Mouse (Mus musculus) adrenal gland, postnatal 4 days (tissue): ENCODE measurements around the gene Opcml. TPM values are rescaled to one million over a fixed set of nuclear protein-coding genes. Genes with fewer than 3 reads are reported as not detected.

Experiments
- DNase-seq, 2 experiments: peaks; one replicate each; pipeline ENCODE4 v3.0.0; 2021 to 2022; ENCODE audit warnings: low spot score in 2 of 2, mixed read lengths in 2 of 2
- total RNA-seq, 2 experiments: library from RNA; stranded (reverse); gene quantifications; 2 replicates each; pipeline ENCODE4 v1.2.3; 2021

Opcml gene
- total RNA-seq, 2 experiments from 2014 or later = 1.8 to 2.6 TPM

GRCm38 (mm10) chr9:27830519-27830918, 39.9 kb downstream of the Opcml start:
- DNase-seq = no peak

- no peak for DNase-seq
These were observed 52.2 kb downstream of the Opcml start for GRCm38 (mm10) chr9:27842806-27843205.

- no peak for DNase-seq
These were observed 81.0 kb downstream of the Opcml start for GRCm38 (mm10) chr9:27871624-27872023.

GRCm38 (mm10) chr9:27889636-27890035, 99.1 kb downstream of the Opcml start:
- DNase-seq = no peak

DNA sequence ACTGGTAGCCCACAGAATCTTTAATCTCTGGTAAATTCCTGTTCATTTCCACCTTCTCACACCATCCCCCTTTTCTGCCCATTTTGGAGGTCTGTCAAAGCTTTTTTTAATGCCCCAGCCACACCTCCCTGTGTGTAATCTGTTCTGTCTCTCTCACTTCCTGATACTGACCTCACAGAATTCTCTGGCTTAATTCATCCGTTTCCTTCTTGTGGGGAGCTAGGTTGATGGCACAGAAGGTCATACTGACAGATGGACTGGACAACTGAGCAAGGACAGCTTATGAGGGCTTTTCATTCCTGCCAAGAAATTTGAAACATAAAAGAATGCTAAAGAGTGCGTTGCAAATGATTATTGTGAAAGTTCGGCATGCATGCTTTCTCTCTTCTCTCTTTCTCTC, 126.7 kb downstream of the Opcml start:
- DNase-seq = no peak

DNA sequence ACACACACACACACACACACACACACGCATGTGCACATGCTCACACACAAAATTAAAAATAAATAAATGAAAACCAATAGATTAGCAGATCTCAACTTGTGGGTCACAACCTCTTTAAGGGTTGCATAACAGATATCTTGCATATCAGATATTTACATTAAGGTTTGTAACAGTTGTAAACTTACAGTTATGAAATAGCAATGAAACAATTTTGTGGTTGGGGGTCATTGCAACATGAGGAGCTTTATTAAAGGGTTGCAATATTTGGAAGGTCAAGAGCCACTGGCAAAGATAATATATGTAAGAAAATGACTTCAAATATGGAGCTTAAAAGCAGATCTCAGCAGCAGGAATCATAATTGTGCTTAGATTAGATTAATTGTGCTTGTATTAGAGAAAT, 132.9 kb downstream of the Opcml start:
- DNase-seq = no peak

- DNase-seq = no peak
These were observed 133.6 kb downstream of the Opcml start for GRCm38 (mm10) chr9:27923945-27924825.

GRCm38 (mm10) chr9:27925650-27926049, 135.1 kb downstream of the Opcml start:
- DNase-seq = no peak

DNA sequence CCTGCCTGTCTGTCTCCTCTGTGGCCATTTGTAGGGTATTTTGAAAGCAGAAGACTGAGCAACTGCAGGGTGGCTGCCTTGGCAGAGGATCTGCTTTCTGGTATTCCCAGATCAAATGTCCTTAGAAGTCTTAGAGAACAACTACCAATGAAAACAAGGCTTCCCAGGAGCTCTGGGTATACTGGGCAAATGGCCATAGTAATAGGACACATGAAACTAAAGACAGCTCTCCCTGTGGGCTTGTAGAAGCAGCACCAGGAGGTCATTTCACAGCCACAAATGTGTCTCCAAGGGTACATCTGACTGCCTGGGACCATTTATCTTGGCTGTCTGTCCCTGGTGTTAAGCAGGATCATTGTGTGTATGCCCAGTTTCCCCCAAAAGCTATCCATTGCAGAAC, 146.7 kb downstream of the Opcml start:
- no peak for DNase-seq

DNA sequence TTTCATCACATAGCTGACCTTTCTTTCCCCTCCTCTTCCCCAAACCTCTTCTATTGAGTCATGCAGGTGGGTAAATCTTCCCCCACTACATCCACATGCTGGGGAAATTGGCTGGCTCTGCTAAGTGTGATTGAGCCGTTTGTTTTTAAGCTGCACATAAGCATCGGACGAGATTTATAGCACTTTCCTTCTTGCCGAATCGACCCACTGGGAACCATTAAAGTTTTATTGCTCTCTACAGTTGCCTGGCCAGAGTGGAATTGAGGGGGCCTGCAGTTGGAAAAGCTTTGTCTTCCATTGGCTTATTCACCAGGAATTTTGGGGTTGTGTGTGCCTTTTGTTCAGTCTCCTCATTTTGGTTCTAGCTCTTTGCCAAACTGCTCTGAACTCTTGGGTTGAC, 147.1 kb downstream of the Opcml start:
- DNase-seq = no peak

DNA sequence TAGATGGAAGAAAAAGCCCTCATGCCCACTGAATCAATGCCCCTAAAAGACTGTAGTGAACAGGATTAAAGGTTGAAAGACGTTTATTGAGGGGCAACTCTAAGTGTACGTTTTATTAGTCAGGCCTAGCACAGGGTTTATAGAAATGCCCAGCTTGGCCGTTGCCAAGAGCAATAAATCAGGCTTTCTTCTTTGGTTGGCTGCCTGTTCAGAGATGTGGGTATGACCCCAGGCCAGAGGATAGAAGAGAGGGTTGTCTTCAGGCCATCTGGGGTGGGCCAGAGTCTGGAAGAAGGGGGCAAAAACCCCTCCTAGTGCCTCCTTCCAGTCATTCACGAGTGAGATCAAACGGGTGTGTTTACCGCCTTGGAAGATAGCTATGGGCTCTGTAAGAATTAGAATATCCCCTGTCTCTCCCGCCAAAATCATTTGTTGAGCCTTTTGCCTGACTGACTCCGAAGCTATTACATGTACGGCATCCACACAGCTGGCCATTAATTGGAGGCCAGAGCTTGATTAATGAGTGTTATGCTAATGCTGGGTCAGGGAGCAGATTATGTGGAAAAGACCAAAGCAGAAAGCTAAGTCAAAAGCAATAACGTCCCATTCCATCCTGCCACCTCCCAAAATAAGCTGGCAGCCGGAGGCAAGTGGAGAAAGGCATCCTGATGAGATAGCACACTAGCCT, 154.9 kb downstream of the Opcml start:
- DNase-seq = no peak

- DNase-seq = no peak
These were observed 160.5 kb downstream of the Opcml start for GRCm38 (mm10) chr9:27951110-27951509.

GRCm38 (mm10) chr9:27961682-27962081, 171.1 kb downstream of the Opcml start:
- no peak for DNase-seq

DNA sequence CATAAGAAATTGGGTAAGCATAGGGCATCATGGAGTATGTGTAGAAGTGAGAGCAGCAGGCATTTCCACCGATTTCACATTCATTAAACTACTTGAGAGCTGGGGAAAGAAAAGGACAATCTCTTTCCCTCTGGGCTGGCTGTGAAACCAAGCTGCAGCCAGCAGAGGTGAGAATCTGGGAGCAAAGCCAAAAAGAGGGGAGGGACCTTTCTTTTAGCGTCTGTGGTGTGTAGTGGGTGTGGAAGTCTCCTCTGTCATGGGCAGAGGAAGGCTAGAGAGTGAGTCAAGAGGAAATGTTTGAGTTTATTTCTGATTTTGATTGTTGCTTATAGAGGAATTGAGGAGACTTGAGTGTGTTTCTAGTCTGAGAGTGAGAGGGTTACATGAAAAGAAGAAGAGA, 172.8 kb downstream of the Opcml start:
- no peak for DNase-seq

DNA sequence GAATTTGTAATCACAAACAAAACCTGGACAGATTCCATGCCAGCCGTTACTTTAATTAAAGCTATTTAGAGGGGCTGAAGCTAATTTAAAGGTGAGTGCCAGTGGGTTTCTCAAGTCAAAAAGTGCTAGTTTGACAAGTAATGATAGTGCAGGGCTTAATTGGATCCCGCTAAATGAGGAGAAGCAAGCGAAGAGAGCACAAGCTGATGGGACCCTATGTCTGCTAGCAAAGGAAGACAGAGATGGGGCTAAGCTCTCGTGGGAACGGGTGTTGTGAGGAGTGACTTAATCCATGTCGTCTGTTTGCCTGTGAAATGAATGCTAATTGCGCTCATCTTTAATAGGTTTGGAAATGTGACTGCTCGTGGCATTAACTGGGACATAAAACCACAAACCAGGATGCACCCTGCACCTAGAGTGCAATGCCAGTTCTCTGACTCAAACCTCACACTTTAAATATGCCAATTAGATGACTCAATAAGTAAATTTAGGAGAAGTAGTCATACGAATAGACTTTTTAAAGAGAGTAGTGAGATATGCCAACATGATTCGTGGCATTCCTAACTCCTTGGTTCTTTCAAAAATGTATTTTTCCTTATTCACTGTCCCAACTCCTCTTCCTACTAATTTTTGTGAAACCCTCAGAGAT, 174.5 kb downstream of the Opcml start:
- no peak for DNase-seq

DNA sequence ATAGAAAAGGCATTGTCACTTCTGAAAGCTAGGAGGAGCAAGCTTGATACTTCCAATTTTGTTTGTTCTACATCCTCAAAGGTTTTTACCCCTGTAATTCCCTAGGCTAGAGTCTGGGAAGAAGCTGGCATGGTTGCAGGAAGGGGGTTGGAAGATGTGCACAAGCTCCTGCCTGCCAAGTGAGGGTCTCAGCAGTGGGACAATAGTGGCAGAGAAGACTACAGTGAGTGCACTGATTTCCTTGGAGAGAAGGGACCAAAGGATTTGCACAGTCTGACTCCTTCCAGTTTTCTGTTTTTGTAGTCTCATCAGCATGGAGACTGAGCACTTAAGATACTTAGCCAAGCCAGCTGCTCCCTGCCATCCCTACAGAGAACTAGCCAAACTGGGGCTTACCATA, 177.7 kb downstream of the Opcml start:
- DNase-seq = no peak

GRCm38 (mm10) chr9:27972293-27972692, 181.7 kb downstream of the Opcml start:
- no peak for DNase-seq

GRCm38 (mm10) chr9:27982576-27982975, 192.0 kb downstream of the Opcml start:
- no peak for DNase-seq

DNA sequence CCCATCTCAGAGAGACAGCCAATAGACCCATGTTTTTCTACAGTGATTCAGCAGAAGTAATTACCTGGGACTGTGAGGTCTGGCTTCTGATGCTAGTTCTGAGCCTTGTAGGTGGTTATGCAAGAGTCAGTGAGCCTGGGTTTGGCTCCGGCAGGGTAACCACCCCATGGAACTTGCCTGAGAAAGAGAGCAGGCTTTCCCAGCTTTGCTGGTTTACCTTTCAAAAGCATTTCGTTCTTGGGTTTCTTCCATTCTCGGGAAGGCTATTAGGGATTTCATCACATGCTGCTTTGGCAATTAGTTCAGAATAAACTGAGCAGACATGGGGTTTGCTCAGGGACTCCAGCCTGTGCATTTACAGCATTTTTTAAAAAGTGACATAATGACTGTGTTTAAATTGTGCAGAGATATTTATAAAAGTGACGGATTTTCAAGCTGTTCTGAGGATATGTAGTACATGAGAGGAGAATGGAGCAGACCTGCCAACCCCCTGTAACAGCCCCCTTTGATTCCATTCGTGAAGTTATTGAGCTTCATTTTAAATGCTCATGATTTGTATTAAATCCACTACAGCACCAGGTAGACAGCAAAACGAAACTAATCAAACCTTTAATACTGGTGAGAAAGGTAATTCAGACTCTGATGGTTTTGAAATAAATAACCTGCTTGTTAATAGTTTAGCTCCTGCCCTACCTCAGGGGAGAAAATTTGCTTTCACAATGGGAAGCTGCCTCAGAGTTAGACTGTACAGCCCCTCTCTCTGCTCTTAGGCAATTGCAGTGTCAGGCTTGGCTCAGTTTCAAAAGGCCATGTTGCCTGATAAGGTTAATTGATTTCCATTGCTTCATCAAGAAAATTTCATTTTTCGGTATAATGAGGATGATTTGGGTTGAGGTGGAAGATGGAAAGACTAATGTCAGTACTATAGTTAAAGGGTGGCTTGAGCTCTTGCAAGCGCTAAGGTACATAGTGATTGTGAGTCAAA, 196.3 kb downstream of the Opcml start:
- DNase-seq = no peak

GRCm38 (mm10) chr9:27991611-27992010, 201.0 kb downstream of the Opcml start:
- DNase-seq = no peak

DNA sequence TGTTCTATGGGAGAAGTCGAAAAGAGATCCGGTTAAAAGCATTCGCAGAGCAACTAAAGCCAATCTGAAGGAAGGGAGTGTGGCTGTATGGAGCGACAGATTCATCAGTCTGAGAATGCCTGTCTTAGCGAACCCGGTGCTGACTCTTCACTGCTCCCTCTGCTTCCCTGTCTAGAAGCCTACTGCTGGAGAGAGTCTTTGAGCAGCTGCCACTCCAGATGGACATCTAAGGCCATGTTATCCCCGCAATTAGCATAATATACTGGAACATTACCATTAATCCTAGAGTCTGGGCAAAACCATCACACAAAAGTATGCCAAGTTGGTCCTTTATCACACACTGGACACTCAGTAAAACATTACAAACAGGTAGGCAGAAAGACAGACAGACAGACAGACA, 206.0 kb downstream of the Opcml start:
- DNase-seq = no peak
